Mouse (Mus musculus) cerebellum, postnatal 10 days (tissue): ENCODE measurements around the gene Lhfpl4.

Experiments used
- DNase-seq, 2 experiments: peaks; one replicate each; pipeline ENCODE4 v3.0.0; 2021; ENCODE audit warnings: mixed read lengths in 2 of 2

Lhfpl4 gene

GRCm38 (mm10) chr6:113168316-113168975, 26.7 kb downstream of the Lhfpl4 start:
- no peak for DNase-seq

DNA sequence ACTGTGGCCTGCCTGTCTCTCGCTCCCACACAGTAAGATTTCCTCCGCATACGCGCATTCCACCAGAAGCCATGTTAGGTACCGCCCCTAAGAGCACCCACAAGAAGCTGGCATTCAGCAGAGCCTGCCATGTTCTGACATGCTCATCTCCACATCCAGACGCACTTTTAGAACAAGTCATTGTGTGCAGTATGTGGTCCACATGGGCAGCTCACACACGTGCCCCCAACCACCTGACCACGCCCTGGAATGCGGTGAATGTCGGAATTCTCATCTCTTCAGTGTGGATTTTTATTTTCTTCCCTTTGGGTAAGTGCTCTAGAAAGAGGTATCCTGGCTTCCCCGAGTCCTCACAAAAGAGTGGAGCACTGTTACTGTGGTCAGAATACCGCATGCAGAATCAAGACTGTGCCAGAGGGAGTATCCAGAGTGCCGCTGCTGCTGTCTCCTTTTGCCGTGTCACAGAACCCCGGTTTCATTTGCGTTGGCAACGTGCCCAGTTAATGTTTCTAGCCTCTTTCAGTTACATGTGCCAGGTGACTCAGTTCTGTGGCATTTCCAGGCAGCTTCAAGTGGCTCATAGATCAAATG, 28.4 kb downstream of the Lhfpl4 start:
- DNase-seq = peak; percentile 73 to 74

DNA sequence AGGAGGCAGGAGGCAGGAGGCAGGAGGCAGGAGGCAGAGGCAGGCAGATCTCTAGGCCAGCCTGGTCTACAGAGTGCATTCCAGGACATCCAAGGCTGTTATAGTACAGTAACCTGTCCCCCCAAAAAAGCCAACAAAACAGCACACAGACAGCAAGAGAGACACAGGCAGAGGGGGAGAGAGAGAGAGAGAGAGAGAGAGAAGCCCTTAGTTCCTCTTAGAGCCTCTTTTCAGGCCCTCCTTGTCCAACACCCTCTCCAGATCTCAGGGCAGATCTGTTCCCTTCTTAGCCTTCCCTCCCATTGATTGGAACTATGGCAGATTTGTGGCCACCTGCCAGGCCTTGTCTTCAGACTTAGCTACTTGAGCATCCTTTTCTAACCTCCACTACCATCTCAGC, 31.7 kb downstream of the Lhfpl4 start:
- no peak for DNase-seq

- DNase-seq = peak; percentile 45 to 59
Measured at GRCm38 (mm10) chr6:113161982-113162381, 33.2 kb downstream of the Lhfpl4 start.

DNA sequence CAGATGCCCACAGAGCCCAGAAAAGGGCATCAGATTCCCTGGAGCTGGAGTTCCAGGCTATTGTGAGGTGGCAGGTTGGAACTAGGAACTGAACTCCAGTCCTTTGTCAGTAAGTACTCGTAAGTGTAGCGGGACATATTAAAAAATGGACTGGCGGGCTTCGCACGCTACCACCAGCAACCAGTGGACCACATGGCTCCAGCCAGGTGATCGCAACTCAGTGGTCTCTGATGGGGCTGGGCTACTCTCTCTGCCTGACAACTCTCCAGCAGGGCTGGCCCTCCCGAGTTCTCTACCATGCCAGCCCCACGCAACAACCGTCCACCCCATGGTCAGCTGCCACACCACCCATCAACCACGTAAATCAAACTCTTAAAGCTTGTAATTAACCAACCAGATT, 35.1 kb downstream of the Lhfpl4 start:
- no peak for DNase-seq

GRCm38 (mm10) chr6:113156064-113156463, 39.1 kb downstream of the Lhfpl4 start:
- no peak for DNase-seq

DNA sequence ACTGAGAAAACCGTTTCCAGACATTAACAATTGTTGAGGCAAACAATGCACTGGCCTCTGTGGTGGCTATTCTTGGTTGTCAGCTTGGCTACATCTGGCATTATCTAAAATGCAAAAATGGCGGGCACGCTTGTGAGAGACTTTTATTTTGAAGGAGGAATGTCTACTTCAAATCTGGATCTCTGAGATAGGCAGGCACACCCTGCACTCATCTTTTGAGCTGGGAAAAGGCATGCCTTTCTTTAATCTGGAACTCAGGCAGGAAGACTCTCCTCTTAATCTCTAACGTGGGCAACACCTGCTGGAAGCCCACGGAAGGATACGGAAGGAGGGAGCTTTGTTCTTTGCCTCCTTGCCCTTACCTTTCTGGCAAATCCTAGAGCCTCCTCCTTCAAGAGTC, 40.3 kb downstream of the Lhfpl4 start:
- DNase-seq = no peak

DNA sequence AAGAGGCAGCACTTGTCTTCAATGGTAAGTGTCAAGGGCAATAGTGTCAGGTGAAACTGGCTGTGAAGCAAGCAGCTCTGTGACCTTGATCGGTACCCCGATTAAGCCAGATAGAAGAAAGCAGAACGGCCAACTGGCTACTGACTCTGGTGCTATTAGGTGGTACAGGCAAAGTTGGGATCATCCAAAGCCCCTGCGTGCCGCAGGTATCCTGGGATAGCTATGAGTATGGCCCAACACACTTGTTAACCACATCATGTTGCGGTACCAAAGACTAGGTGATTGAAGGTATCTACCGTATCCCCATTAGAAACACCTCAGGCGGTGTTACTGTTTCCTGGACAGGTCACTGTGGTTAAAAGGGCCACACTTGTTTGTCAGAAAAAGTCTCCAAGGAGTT, 41.1 kb downstream of the Lhfpl4 start:
- no peak for DNase-seq

DNA sequence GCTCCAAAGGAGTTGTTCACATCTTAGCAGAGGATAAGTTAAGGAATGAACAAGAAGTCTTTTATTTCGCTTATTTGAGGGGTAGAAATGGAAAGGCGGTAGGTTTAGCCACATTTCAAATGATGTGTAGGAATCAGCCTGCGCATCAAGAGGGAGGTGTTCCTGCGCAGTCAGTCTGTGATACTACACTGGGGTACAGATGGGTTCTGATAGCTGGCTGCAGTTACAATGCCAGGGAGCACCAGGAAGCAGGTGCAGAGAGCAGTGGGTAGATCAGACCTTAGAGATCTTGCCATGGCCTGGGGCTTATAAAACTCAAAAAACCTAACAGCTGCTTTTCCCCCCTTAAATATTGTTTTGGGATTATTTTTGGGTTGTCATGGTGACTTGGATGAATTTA, 49.9 kb downstream of the Lhfpl4 start:
- DNase-seq = no peak

- DNase-seq = no peak
Measured at GRCm38 (mm10) chr6:113144764-113145163, 50.4 kb downstream of the Lhfpl4 start.

GRCm38 (mm10) chr6:113141389-113142094, 53.6 kb downstream of the Lhfpl4 start:
- no peak for DNase-seq

GRCm38 (mm10) chr6:113133360-113133759, 61.8 kb downstream of the Lhfpl4 start:
- no peak for DNase-seq

DNA sequence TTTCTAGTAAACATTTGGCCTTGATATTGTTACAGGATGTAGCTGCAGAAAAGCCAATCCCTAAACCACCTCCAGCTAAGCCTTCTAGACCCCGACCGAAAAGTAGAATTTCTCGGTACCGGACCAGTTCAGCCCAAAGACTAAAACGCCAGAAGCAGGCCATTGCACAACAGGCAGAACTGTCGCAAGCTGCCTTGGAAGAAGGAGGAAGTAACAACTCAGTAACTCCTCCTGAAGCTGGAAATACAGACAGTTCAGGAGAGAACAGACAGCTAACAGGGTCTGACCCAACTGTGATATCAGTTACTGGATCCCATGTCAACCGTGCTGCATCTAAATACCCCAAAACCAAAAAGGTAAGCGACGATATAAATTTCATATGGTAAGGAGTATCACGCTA, 74.4 kb downstream of the Lhfpl4 start:
- no peak for DNase-seq
